Mouse (Mus musculus) right cerebral cortex, postnatal 10 days (tissue): Measurements from ENCODE around the gene 2310033P09Rik.
A peak's percentile ranks its signal among the peaks of the same experiment; 100 is the strongest.

Experiments used
- DNase-seq, 2 experiments: peaks; one replicate each; pipeline ENCODE4 v3.0.0; 2021; ENCODE audit warnings: low spot score in 2 of 2

The 2310033P09Rik gene

DNA sequence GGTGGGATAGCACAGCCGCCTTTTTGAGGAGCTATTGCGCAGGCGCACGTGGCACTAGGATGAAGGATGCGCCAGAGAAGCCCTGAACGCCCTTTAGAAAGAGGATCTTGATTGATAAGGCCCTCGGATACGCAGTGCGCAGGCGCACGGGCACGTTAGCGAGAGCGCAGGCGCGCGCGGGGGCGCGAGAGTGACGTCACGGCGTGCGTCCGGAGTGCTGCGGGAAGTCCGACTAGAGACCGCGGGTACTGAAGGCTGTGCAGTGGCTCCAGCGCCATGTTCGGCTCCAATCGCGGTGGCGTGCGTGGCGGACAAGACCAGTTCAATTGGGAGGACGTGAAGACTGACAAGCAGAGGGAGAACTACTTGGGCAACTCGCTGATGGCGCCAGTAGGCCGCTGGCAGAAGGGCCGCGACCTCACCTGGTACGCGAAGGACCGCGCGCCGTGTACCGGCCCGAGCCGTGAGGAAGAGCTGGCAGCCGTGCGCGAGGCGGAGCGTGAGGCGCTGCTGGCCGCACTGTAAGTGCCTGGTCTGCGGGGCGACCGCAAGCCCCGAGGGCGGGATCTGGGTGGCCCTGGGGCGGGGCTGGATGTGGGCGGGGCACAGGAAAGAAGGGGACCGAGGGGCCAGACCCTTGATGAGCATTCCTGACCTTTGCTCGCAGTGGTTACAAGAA is at the start of gene 2310033P09Rik:
Gene 2310033P09Rik (plus strand): TSS at position 169 of the 679 bp plus-strand sequence.
- peak; percentile 96 to 97 for DNase-seq

DNA sequence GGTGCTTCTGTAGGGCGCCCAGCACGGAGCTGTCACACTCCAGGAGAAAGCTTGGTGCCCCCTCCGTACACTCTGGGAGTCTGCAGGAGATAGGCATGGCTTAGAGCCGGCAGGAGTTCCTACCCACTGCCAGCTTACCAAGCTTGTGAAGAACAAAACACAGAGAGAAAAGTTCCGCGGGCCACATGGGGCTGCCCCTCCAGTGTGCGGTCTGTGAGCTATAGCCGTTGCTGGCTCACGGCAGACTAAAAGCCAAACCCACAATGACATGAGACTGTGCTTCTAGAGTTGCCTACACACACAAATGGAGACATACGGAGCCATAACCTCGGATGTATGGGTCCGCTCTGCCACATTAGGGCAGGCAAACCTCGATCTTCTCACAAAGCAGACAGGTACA is 49.0 kb upstream of the 2310033P09Rik start:
- no peak for DNase-seq

DNA sequence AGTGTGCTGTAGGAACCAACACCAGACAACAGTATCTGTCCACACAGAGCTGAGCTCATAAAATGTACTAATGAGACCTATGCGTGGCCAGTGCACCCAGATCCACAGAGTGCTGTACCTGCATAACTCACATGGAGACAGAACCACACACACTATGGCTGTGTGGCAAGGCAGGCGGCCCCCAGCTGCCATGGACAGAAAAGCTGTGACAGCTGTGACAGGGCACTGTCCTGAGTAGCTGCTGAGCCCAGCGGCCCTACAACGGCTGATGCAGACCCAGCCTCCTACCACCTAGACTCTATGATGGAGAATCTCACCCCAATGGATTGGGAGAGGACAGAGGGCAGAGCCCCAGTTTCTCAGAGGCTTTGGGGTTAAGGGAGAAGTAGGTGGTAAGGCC is 48.6 kb upstream of the 2310033P09Rik start:
- no peak for DNase-seq

DNA sequence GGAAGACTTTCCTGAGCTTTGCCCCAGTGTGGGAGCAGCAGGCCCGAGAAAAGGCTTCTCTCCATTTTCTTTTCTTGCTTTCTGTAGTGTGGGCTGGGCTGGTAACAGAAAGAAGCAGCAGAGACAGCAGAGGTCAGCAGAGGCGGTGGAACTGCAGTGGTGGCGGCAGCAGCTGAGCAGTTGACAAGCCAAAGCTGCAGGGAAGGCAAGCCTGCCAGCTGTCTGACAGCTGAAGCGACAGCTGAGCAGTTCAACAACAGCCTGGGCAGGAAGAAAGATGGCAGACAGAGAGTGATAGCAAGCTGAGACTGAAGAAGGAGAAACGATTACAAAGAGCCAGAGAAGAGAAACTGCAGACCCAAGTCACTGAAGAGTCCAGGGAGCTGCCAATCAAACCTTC is 46.7 kb upstream of the 2310033P09Rik start:
- no peak for DNase-seq

DNA sequence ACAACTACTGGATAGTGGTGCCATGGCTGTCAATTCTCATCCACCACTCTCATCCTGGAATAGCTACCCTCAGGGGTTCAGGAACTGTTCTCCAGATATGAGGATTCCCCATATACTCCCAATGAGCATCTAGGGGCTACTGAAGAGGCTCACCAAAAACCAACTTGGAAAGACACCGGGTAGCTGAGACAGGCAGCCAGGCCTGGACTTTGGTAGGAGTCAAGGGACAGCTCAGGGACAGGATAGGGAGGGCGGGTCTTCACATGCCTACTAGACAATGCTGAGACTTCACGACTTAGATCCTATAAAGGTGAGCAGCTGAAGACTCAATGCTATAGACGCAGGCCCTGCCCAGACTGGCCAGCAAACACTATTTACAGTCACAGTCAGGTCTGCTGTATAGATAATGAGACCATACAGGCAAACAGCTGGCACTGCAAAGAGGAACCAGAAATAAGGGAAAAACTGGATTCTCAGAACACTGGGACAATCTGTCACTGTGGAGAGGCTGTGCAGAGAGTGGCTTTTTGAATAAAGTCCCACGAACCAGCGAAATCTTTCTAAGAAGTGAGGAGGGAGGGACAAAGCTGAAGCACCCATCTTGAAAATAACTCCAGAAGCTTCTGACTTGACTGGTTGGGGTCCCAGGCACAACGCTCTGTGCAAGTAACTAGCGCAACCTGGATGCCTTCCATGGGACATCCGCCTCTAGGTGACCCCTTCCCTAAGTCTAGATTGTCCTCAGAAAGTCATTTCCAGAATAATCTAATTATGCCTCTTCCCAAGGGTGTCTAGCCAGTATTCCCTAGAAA is 45.5 kb upstream of the 2310033P09Rik start:
- DNase-seq, result peak in 1 of 2 experiments; percentile 36

DNA sequence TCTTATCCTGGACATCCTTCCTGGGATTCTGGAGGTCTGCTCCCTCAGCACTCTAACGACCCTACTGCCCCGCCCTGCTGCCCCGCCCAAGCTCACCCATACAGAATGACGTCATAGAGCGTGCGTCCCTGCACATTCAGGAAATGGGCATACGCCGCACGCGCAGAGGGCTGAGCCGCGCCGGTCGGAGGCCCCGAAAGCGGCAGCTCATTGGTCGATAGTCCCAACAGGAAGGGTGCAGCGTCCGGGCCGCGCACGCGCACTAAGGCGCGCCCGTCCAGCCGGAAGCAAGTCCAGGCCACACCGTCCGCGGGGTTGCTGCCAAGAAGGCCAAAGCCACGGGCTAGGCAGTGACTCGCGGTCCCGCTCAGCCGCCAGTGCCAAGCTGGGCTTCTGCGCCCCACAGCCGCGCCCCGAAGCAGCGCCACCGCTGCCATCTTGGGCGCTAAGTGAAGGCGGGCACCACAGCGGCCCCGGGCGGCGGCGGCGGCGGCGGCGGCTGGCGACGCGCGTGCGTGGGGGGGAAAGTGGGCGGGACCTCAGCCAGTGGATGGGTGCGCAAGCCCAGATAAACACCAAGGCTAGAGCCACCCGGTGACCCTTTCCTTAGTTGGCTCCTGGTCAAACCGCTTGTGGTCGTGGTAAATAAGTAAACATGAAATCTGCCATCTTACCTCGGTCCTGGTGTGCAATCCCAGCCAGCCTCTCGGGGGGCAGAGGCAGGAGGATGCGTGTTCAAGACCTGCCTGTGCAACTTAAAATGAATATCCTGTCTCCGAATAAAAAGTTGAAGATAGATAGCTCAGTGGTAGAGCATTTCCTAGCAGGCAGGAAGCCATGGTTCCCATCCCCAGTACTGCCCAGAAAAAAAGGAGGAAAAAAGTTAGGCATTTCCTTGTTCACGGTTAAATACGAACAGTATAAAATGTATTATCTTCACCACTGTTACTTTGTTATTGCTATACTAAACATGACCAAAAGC is 44.6 kb upstream of the 2310033P09Rik start, which contains the start of gene Iba57:
Gene Iba57 (minus strand): TSS at position 485 of the 982 bp plus-strand sequence.
- DNase-seq, result peak; percentile 99

DNA sequence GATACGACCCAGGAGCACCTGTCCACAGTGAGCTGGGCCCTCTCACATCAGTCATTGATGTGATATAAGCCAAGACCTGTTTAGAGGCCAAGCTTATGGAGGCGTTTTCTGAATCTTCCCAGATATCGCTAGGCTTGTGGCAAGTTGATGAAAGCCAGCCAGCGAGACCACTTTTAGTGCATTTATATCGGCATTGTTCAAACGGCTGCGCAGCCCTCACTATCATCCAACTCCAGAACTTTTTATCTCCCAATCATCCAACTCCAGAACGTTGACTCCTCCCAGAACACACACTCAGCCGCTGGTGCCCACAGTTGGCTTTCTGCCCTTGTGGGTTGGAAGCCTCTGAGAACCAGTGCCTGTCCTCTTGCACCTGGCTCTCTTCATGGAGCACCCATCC is 43.7 kb upstream of the 2310033P09Rik start:
- DNase-seq, result no peak

DNA sequence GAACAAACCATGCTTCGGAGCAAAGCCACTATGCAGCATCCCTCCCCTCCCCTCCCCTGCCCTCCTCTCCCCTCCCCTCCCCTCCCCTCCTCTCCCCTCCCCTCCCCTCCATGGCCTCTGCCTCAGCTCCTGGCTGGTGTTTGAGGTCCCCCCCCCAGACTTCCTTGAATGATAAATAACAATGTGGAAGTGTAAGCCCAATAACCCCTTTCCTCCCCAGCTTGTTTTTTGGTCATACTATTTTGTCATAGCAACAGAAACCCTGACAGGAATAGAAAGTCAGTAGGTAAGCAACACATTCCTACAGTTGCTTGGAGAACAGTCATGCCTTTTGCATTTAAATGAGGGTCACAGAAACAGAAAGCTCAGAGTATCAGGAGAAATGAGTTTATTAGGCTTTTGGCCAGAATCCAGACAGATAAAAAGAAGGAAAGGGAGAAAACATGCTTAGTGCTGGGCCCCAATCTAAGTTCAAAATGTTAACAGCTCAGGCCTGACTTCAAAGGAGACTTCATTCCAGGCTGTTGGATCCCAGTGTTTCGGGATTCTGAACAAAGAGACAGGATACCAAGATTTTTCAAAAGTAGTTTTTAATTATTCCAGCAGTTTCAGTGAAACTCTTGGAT is 42.4 kb upstream of the 2310033P09Rik start:
- DNase-seq, result no peak

DNA sequence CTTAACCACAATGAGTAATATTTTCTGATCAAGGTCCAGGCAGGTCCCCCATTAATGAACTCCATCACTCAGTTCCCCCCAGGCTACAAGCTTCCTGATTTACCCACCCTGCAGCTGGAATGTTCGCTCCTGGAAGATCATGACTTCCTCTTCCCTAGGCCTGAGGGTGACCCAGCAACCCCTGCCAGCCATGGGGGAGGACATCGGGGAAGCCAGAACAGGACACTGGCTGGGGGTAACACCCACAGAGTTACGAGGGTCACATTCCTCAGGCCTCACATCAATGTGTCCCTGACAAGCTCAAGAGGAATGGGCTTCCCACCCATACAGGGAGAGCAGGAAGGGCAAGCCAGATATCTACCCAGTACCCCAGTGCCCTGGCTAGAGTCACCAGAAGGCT is 38.3 kb upstream of the 2310033P09Rik start:
- DNase-seq, result no peak

DNA sequence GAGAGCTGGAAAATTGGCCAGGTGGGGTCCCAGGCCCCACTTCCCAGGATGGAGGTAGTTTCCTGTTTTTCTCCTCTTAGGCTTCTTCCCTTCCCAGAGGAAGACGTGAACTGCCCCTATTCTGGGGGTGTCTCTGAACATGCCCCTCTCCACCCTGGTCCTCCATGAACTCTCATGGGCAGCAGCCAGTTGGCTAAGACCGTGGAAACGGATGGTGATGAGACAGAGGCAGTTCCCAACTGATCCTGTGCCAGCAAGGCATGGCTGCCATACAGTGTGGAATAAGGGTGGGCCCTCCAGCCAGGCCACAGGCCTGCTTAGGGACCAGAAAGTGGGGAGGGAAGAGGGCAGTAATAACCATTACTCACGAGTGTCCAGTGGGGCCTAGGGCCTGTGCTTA is 37.6 kb upstream of the 2310033P09Rik start:
- DNase-seq, result no peak

DNA sequence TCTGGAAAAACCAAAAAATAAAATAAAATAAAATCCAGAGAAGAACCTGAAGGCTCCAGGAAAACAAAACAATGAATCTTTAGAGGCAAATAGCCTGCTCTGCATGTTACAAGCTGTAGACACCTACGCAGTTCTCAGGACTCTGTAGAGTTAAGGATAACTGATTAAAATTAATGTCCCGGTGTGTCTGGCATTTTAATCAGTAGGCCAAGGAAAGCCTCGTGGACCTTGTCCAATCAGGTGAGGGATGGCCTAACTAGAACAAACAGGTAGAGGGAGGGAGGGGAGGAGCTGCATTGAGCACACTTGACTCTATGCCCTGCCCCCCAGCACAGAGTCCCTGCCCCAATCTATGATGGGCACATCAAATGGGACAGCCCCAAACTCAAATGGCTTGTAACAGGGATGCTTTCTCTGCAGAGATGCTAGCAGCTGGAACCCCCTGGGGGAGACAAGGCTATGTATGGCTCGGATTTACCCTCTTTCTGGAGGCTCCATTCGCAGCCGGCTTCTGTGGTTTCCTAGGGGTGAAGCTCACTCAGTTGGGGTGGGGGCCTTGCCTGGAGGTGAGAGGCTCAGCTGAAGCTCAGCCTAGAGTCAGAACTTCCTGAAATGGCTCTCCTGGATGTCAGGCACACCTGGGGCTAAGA is 33.8 kb upstream of the 2310033P09Rik start:
- no peak for DNase-seq

DNA sequence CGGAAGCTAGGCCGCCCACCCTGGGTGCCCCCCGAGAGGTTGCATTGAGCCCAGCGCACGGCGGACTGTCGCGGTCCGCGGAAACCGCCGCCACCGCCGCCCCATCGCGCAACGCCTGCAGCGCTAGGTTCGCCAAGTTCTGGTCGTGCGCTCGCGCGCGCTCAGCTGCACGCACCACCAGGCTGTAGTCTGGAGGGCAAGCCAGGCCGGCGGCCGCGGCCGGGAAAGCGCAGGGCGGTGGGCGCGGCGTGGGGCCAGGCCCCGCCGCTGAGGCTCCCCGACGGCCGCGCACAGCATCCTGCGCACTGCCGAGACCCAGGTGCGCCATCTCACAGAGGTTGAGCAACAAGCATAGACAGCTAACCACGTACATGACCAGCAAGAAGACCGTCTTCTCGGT is 31.6 kb upstream of the 2310033P09Rik start:
- no peak for DNase-seq

DNA sequence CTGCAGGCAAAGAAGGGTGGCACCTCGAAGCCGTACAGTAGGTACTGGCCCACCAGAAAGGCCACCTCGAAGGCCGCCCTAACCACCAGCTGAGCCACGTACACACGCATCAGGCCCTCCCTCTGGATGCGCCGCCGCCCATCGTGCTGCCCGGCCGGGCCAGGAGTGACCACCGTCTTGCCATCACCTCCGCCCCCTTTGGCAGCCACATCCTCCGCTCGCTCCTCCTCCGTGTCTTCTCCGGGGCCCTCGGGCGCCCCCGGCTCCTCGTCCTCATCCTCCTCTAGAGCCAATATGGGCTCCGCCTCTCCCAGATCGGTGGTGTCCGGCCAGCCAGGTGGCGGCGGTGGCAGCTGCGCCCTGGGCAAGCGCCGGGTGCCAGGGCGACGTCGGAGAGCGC is 31.2 kb upstream of the 2310033P09Rik start:
- DNase-seq, result no peak

DNA sequence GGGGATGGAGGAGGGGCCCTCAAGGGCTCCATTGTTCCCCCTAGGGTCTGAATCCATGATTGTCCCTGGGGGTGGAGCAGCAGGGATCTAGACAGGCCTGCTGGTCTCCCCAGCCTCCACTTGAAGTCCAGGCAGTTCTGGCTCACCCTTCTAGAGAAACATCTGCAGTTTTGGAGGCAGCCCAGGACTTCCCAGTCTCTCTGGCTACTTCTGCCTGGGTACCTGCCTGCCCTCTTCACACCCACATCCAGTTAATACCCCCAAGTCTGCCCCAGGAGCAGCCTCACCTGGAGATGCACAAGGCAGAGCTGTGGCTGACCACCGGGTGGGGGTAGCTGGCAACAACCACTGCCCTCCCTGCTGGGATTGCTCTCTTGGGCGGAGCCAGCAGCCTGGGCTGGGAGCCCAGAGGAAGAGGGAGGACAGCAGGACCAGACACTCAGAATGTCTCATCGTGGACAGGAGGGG is 25.2 kb upstream of the 2310033P09Rik start, which contains the start of gene Gjc2:
Gene Gjc2 (minus strand): TSS at position 350 of the 468 bp plus-strand sequence.
- no peak for DNase-seq

DNA sequence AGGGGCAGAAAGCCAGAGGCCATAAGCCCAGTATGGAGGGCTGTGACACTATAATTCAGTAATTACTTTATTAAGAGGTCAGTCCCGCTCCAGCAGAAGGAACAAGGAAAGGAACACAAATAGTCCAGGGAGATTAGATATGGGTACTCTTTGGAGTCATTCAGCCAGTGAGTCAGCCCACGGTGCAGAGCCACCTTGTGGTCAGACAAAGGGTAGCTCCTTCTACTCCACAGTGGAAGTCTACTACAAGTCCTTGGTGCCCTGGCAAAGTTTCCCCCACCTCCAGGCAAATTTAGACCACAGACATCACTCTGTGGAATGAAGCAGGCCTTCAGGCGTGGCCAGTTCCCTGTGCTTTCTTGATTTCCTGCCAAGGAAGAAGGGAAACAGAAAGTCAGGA is 24.3 kb upstream of the 2310033P09Rik start:
- DNase-seq, result peak; percentile 64 to 71

DNA sequence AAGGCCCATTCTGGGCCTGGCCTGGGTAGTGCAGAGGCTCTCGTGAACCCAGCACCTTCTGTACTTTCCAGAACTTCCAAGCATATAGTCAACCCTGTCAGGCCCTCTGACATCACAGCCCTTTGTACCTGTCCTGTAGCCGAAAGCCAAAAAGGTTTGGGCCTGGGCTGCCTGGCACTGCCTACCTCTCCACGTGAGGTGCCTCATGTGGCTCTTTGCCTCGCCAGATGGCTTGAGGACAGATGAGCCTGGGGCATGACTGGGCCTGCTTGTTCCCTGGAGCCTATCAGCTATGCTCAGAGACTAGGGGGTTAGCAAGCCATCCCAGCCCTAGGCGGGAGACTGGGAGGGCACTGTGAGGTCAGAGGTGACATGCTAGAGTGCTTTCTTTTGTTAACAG is 22.6 kb upstream of the 2310033P09Rik start:
- DNase-seq, result no peak

DNA sequence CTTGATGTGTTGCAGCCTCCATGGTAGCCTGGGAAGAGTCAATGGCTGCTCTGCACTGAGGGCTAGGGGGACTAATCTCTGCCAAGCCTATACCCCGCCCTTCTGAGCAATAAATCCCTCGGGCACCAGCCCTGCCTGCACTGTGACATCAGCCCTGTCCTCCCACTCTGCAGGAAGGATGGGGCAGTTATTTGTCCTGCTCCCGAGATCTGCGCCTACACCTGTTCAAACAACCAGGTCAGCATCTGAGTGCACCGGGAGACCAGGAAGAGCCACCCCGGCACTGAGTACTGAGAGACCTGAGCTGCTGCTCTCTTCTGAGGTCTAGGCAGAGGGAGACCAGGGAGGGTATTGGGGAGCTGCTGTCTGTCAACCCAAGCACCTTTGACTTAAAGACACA is 20.4 kb upstream of the 2310033P09Rik start:
- DNase-seq, result no peak

DNA sequence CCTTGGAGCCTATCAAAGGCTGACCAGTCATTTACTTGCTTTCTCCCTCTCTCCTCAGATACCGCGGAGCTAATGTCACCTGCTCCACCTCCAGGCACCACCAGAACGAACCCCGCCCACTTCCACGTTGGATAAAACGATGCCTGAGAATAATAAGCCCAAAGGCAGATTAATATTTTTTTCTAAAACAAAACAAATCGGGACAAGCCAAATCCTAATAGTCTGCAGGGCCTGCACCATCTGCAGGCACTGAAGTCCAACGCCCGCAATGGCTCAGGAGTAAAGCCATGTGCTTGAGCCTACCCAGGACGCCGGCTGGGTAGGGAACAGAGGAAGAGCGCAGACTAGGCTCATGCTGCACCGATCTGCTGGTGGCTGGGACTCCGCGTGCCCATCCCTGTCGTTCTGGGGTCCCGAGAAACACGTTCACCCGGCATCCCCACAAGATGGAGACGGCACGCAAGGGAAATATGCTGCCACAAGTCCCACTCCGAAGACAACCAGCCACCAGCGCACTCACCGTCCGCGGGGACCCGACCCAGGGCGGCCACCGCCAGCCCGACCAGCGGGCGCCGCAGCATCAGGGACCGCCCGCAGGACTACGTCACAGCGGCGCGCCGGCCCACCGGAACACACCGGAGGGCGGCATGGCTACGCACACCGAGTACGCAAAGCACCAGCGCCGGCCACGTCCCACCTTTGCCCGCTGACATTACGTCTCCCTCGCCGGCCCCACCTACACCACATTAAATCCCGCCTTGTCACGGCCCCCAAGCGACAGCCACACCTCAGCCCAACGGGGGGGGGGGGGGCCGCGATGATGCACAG is 16.7 kb upstream of the 2310033P09Rik start:
- DNase-seq, result peak; percentile 95 to 97

DNA sequence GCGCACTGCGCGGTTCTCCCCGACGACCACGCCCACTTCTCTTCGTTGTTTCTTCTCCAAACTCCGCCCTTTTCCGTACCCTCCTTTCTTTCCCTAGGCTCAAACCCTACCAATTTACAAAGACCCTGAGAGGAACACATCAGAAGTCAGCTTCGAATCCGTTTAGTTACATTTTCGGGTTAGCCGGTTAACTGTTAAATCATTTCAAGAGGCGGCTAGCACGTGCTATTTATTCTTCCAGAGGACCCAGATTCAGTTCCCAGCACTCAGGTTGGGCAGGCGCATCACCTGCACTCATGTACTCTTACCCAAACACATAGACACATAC is 16.1 kb upstream of the 2310033P09Rik start, which contains the start of gene Guk1:
Gene Guk1 (minus strand): TSS at position 154 of the 328 bp plus-strand sequence.
- no peak for DNase-seq

DNA sequence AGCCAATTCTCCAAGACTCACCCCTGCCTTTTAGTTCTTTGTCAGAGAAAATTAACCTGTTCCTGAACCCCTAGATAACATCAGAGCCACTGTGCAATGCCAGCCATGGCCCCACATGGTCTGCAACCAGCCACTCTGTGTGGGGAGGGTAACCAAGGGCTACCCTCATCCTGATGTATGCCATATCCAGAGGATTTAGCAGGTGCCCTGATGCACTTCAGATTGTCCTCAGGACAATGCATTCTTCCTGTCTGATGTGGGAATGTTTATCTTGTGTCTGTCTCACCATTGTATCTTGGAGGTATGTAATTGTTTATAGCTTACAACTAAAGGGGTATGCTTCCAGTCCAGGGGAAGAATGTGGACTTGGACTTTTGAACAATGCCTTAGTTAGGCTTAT is 11.9 kb upstream of the 2310033P09Rik start:
- DNase-seq, result no peak
